Mouse (Mus musculus) T-helper 1 cell (primary cell): Measurements from ENCODE around the gene Rnf150.

ENCODE experiments used
- in situ Hi-C: fragments of 300-600 bp; cut with MboI, MseI; formaldehyde crosslinking; loops from one replicate; pipeline ENCODE4 v1.15.1; 2025; ENCODE audit warnings: high pct_unique_total_duplicates

Gene Rnf150

GRCm38 (mm10) chr8:82863041-82863744, at the start of gene Rnf150:
Gene Rnf150, plus strand, starts transcription at chr8:82863356.
- in situ Hi-C loops = loop anchor here (5.0 kb wide), 1 partner anchor 224 kb away; no protein-coding TSS in a partner anchor

- in situ Hi-C loops = no loop called here
Observed at GRCm38 (mm10) chr8:82826135-82827046, 36.8 kb upstream of the Rnf150 start.

GRCm38 (mm10) chr8:82840415-82840814, 22.7 kb upstream of the Rnf150 start:
- in situ Hi-C loops = no loop called here

GRCm38 (mm10) chr8:82840963-82841362, 22.2 kb upstream of the Rnf150 start:
- in situ Hi-C loops = no loop called here

GRCm38 (mm10) chr8:82841520-82842142, 21.5 kb upstream of the Rnf150 start:
- in situ Hi-C loops = no loop called here

- in situ Hi-C loops = no loop called here
Observed at GRCm38 (mm10) chr8:82843697-82844096, 19.5 kb upstream of the Rnf150 start.

GRCm38 (mm10) chr8:82844413-82844812, 18.7 kb upstream of the Rnf150 start:
- in situ Hi-C loops = no loop called here

GRCm38 (mm10) chr8:82846098-82846497, 17.1 kb upstream of the Rnf150 start:
- in situ Hi-C loops = no loop called here

- in situ Hi-C loops = no loop called here
Observed at GRCm38 (mm10) chr8:82846730-82847129, 16.4 kb upstream of the Rnf150 start.

GRCm38 (mm10) chr8:82858541-82859342, 4.4 kb upstream of the Rnf150 start:
- in situ Hi-C loops = no loop called here

GRCm38 (mm10) chr8:82859343-82859620, 3.9 kb upstream of the Rnf150 start:
- in situ Hi-C loops = no loop called here

GRCm38 (mm10) chr8:82863745-82864520, 777 bp downstream of the Rnf150 start:
- in situ Hi-C loops = loop anchor here (5.0 kb wide), 1 partner anchor 223 kb away; no protein-coding TSS in a partner anchor

GRCm38 (mm10) chr8:82864521-82864818, 1.3 kb downstream of the Rnf150 start:
- in situ Hi-C loops = loop anchor here (5.0 kb wide), 1 partner anchor 223 kb away; no protein-coding TSS in a partner anchor

- in situ Hi-C loops = no loop called here
Observed at GRCm38 (mm10) chr8:82865239-82865638, 2.1 kb downstream of the Rnf150 start.

- in situ Hi-C loops = no loop called here
Observed at GRCm38 (mm10) chr8:82866251-82866650, 3.1 kb downstream of the Rnf150 start.

- in situ Hi-C loops = no loop called here
Observed at GRCm38 (mm10) chr8:82870840-82871490, 7.8 kb downstream of the Rnf150 start.

GRCm38 (mm10) chr8:82871986-82872385, 8.8 kb downstream of the Rnf150 start:
- in situ Hi-C loops = no loop called here

- in situ Hi-C loops = no loop called here
Observed at GRCm38 (mm10) chr8:82874102-82874501, 10.9 kb downstream of the Rnf150 start.

- in situ Hi-C loops = no loop called here
Observed at GRCm38 (mm10) chr8:82875135-82875534, 12.0 kb downstream of the Rnf150 start.

GRCm38 (mm10) chr8:82884480-82884879, 21.3 kb downstream of the Rnf150 start:
- in situ Hi-C loops = no loop called here
